Mouse (Mus musculus): ENCODE data around the gene Rbm47.

The Rbm47 gene

GRCm38 (mm10) chr5:66061667-66062045 lies 111.3 kb downstream of the Rbm47 start:
- no peak for DNase-seq

- DNase-seq: no peak
These were observed 114.1 kb downstream of the Rbm47 start for GRCm38 (mm10) chr5:66058844-66059243.

- no peak for DNase-seq
These were observed 116.2 kb downstream of the Rbm47 start for GRCm38 (mm10) chr5:66056680-66057079.

GRCm38 (mm10) chr5:66054394-66054793 lies 118.5 kb downstream of the Rbm47 start:
- no peak for DNase-seq

GRCm38 (mm10) chr5:66052777-66053548 lies 120.0 kb downstream of the Rbm47 start:
- DNase-seq: no peak

- no peak for DNase-seq
These were observed 122.1 kb downstream of the Rbm47 start for GRCm38 (mm10) chr5:66050841-66051240.

GRCm38 (mm10) chr5:66046356-66046755 lies 126.6 kb downstream of the Rbm47 start:
- no peak for DNase-seq

GRCm38 (mm10) chr5:66043897-66044296 lies 129.0 kb downstream of the Rbm47 start:
- DNase-seq: no peak

- no peak for DNase-seq
These were observed 130.1 kb downstream of the Rbm47 start for GRCm38 (mm10) chr5:66042651-66043340.

GRCm38 (mm10) chr5:66040744-66041279 lies 132.1 kb downstream of the Rbm47 start:
- no peak for DNase-seq

- DNase-seq: no peak
These were observed 133.1 kb downstream of the Rbm47 start for GRCm38 (mm10) chr5:66039813-66040212.

- DNase-seq: no peak
These were observed 135.9 kb downstream of the Rbm47 start for GRCm38 (mm10) chr5:66037066-66037465.

GRCm38 (mm10) chr5:66036440-66037054 lies 136.4 kb downstream of the Rbm47 start:
- DNase-seq: no peak

GRCm38 (mm10) chr5:66034375-66035195 lies 138.3 kb downstream of the Rbm47 start:
- DNase-seq: no peak

GRCm38 (mm10) chr5:66032826-66033225 lies 140.1 kb downstream of the Rbm47 start:
- DNase-seq: no peak

GRCm38 (mm10) chr5:66031699-66032098 lies 141.2 kb downstream of the Rbm47 start:
- no peak for DNase-seq

- no peak for DNase-seq
These were observed 144.7 kb downstream of the Rbm47 start for GRCm38 (mm10) chr5:66028232-66028631.

GRCm38 (mm10) chr5:66027206-66027605 lies 145.7 kb downstream of the Rbm47 start:
- no peak for DNase-seq

- DNase-seq: no peak
These were observed 146.1 kb downstream of the Rbm47 start for GRCm38 (mm10) chr5:66026796-66027195.

GRCm38 (mm10) chr5:66015449-66015961 lies 157.4 kb downstream of the Rbm47 start:
- no peak for DNase-seq

GRCm38 (mm10) chr5:66014437-66014836 lies 158.5 kb downstream of the Rbm47 start:
- no peak for DNase-seq

GRCm38 (mm10) chr5:66013999-66014398 lies 158.9 kb downstream of the Rbm47 start:
- no peak for DNase-seq
